Mouse (Mus musculus): ENCODE data around the gene Ptpn4.

GRCm38 (mm10) chr1:119884272-119884671 is 46.9 kb upstream of the Ptpn4 start:
- TF ChIP-seq CTCF (IDR thresholded peaks at IDR 0.05; ENCODE audit: low read depth) (no peak), EP300 (IDR thresholded peaks at IDR 0.05; ENCODE audit: low read depth) (no peak)

Data from heart, postnatal 0 days (tissue).